Mouse (Mus musculus) embryonic facial prominence, embryonic 10.5 days (tissue): Measurements from ENCODE around the gene Wdr1. TPM values are rescaled to one million over a fixed set of nuclear protein-coding genes. Genes with fewer than 3 reads are reported as not detected.
"Not testable (repeated sequence)": the region's sequence is repeated elsewhere in the genome, so short reads cannot be mapped to it uniquely, and the experiment has no call there.

Source experiments
- DNase-seq: peaks from one replicate; pipeline ENCODE4 v3.0.0-alpha.2; 2017; ENCODE audit warnings: low spot score
- H3K27ac ChIP-seq: fragments of 300-500 bp; sonication (generic); replicated peaks from 2 replicates; pipeline ENCODE4 v1.5.1; 2016; ENCODE audit warnings: mild to moderate bottlenecking
- H3K27me3 ChIP-seq: fragments of 300-500 bp; sonication (generic); replicated peaks from 2 replicates; pipeline ENCODE4 v1.6.1; 2016; ENCODE audit warnings: low read depth, mild to moderate bottlenecking; ENCODE audit not compliant: poor library complexity, severe bottlenecking
- H3K36me3 ChIP-seq: fragments of 300-500 bp; sonication (generic); replicated peaks from 2 replicates; pipeline ENCODE4 v1.6.1; 2016; ENCODE audit warnings: mild to moderate bottlenecking, moderate library complexity
- H3K4me1 ChIP-seq: fragments of 300-500 bp; sonication (generic); 2 replicates; pipeline ENCODE4 v1.6.1; 2016
- H3K4me3 ChIP-seq: fragments of 300-500 bp; sonication (generic); 2 replicates; pipeline ENCODE4 v1.5.1; 2016; ENCODE audit warnings: mild to moderate bottlenecking, moderate library complexity
- H3K9me3 ChIP-seq: fragments of 300-500 bp; sonication (generic); 2 replicates; pipeline ENCODE4 v1.6.1; 2016; ENCODE audit warnings: mild to moderate bottlenecking
- WGBS: fragments of 180-500 bp; shearing (Covaris S2); methylation state at CpG from one replicate; pipeline ENCODE4 v1.1.7; 2016; 5-methylcytosine and 5-hydroxymethylcytosine counted together
- polyA plus RNA-seq: library from polyadenylated mRNA; unstranded; fragments of >200 nt; fragmentation: Nextera tagmentation; extraction: Ambion mirVana; gene quantifications from 2 replicates; pipeline ENCODE4 v1.2.1, GENCODE M21; 2016

Wdr1 gene
- 200 and 203 TPM in 2 replicates for polyA plus RNA-seq

DNA sequence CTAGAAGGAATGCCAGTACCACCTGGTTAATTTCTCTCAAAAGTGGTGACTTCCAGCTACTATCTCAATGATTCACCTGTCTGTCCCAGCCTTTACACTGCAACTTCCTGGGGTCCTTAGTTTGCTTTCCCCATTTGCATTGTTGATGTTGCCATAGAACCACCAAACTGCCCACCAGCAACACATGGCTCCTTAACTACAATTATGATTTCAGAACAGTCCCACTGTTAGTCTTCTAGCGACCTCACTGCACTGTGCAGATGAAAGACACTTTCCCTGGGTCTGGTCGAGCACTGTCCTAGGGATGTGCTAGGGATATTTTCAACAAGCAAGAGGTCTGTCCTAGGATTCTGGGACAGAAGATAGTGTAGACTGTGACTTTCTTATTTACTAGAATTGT is at the start of gene Wdr1:
Gene Wdr1 (minus strand): TSS at position 101 of the 400 bp plus-strand sequence.
- WGBS: 82% methylated on average over 2 of the region's 2 CpGs
- no peak for DNase-seq
- Histone ChIP-seq H3K27ac (peak within 1 kb of the TSS; percentile 97), H3K4me1 (peaks cover 32% of the 10 kb centered on the region), H3K27me3 (no peaks in the 10 kb centered on the region), H3K9me3 (no peaks in the 10 kb centered on the region), H3K36me3 (peaks cover 21% of the 10 kb centered on the region), H3K4me3 (peak within 1 kb of the TSS; percentile 96)

GRCm38 (mm10) chr5:38611118-38611517 is 48.1 kb upstream of the Wdr1 start:
- no peaks in the 10 kb centered on the region for H3K27me3 ChIP-seq
- no peak overlapping the region for H3K27ac ChIP-seq
- H3K9me3 ChIP-seq: peaks cover 3% of the 10 kb centered on the region; the same call in 1 of the 2 replicates
- WGBS: 93% methylated on average over 3 of the region's 3 CpGs
- no peaks in the 10 kb centered on the region for H3K4me1 ChIP-seq
- H3K4me3 ChIP-seq: no peak overlapping the region
- no peaks in the 10 kb centered on the region for H3K36me3 ChIP-seq
- no peak for DNase-seq

DNA sequence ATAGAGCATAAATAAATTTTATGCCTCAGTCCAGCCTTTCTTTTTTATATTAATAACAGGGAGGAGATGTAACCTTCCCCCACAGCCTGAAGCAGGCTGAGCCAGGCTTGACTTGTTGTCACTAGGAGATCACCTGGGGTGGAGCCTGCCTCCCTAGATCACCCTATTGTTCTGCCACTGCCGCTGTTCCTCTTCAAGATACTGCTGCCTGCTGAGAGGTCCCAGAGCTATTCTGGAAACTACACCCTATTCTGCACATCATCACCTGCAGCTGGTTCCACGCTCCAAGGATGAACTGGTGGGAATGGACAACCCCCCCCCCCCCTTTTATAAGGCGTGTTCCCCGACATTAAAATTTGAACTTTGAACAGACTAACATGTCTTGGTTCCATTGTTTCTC is 45.2 kb upstream of the Wdr1 start:
- not testable (repeated sequence) for H3K4me3 ChIP-seq, H3K27ac ChIP-seq, H3K4me1 ChIP-seq, H3K36me3 ChIP-seq, DNase-seq, H3K9me3 ChIP-seq, H3K27me3 ChIP-seq
- 86% methylated on average over 4 of the region's 4 CpGs for WGBS

GRCm38 (mm10) chr5:38598647-38599304 is 35.8 kb upstream of the Wdr1 start:
- Histone ChIP-seq H3K4me3 (peak overlapping the region; percentile 49), H3K9me3 (no peaks in the 10 kb centered on the region), H3K27me3 (no peaks in the 10 kb centered on the region), H3K27ac (peak overlapping the region; percentile 78), H3K4me1 (no peaks in the 10 kb centered on the region), H3K36me3 (no peaks in the 10 kb centered on the region)
- DNase-seq: peak; percentile 17
- 60% methylated on average over 11 of the region's 11 CpGs for WGBS

DNA sequence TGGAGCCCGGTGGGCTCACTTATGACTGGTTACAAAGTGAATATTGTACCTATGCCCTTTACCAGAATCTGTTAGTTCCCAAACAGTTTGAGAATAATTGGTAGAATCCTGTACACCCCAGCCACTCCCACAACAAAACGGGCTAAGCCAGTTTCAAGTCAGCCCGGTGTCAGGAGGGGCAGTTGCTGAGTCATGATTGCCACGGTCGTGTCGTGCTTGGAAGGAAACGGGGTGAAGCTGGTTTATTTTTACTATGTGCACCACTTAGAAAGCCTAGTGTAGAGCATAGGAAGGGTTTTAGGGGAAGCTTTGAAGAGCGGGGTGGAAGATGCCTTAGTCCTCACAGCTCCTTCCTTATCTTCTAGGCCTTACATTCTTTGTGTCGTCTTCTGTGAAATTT is 25.9 kb upstream of the Wdr1 start:
- WGBS: 64% methylated on average over 9 of the region's 9 CpGs
- Histone ChIP-seq H3K9me3 (no peaks in the 10 kb centered on the region), H3K27me3 (no peaks in the 10 kb centered on the region), H3K4me3 (no peak overlapping the region), H3K4me1 (no peaks in the 10 kb centered on the region), H3K36me3 (no peaks in the 10 kb centered on the region), H3K27ac (no peak overlapping the region)
- DNase-seq: no peak

DNA sequence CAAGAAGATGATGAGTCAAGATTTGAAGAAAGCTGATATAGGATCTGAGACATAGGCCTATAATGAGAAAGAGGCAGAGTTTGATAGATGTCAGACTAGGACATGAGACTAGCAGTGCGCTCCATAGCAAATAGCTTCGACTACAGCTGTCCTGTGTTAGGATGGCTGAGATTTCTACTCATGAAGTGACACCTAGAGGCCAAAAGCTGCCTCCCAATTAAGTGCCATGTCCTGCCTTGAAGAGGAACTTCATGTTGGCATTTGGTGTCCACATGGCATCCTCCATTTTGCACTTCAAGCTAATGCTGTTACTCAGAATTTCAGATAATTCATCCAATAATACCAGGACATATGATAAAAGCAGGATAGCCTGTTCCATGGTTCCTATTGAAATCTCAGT is 22.4 kb upstream of the Wdr1 start:
- H3K27ac ChIP-seq: no peak overlapping the region
- no peaks in the 10 kb centered on the region for H3K9me3 ChIP-seq
- no peaks in the 10 kb centered on the region for H3K27me3 ChIP-seq
- no peak overlapping the region for H3K4me3 ChIP-seq
- WGBS: 87% methylated on average over 2 of the region's 2 CpGs
- H3K4me1 ChIP-seq: no peaks in the 10 kb centered on the region
- no peaks in the 10 kb centered on the region for H3K36me3 ChIP-seq
- no peak for DNase-seq

DNA sequence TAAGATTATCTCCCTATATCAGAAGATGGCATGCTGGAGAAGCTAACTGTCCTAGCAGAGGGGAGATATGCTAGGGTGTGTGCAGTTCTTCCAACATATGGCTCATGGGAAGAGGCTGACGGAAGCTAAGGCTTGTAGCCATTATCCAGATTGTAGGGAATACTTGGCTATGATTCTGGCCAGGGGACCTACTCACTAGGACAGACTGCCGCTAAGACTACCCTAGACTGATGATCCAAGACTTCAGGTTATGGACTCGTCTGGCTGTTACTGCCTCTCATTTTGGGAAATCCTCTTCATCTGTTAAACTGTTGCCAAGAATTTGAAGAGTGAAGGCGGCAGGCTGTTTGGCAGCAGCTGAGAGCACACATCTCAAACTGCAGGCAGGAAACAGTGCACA is 20.0 kb upstream of the Wdr1 start:
- Histone ChIP-seq H3K36me3 (no peaks in the 10 kb centered on the region), H3K27me3 (no peaks in the 10 kb centered on the region), H3K9me3 (no peaks in the 10 kb centered on the region), H3K4me1 (no peaks in the 10 kb centered on the region), H3K27ac (no peak overlapping the region), H3K4me3 (no peak overlapping the region)
- no peak for DNase-seq
- 88% methylated on average over 4 of the region's 4 CpGs for WGBS

DNA sequence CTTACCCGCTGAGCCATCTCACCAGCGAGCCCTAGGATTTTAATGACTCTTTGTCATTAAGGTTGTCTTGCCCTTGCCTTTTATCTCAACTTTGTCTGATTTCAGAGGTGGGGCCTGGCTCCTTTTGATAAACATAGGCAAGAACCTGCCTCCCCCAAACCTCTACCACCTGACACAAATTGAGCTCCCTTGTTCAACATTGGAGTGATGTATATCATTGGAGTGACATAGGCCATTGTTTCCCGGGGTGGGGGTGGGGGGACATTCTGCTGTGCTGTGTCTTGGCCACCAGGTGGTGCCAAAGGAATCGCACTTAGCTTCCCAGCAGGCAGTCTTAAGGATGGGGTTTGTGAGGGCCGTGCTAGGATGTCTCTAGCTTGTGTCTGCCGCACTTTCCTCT is 17.7 kb upstream of the Wdr1 start:
- H3K4me1 ChIP-seq: no peaks in the 10 kb centered on the region
- 30% methylated on average over 6 of the region's 6 CpGs for WGBS
- H3K4me3 ChIP-seq: no peak overlapping the region
- H3K9me3 ChIP-seq: no peaks in the 10 kb centered on the region
- H3K27me3 ChIP-seq: no peaks in the 10 kb centered on the region
- H3K36me3 ChIP-seq: no peaks in the 10 kb centered on the region
- H3K27ac ChIP-seq: no peak overlapping the region
- DNase-seq: peak; percentile 74

GRCm38 (mm10) chr5:38570876-38571275 is 7.9 kb upstream of the Wdr1 start:
- Histone ChIP-seq H3K9me3 (no peaks in the 10 kb centered on the region), H3K27me3 (no peaks in the 10 kb centered on the region), H3K36me3 (no peaks in the 10 kb centered on the region), H3K4me3 (no peak overlapping the region), H3K27ac (no peak overlapping the region), H3K4me1 (peaks cover 13% of the 10 kb centered on the region)
- WGBS: 73% methylated on average over 2 of the region's 2 CpGs
- DNase-seq: no peak

DNA sequence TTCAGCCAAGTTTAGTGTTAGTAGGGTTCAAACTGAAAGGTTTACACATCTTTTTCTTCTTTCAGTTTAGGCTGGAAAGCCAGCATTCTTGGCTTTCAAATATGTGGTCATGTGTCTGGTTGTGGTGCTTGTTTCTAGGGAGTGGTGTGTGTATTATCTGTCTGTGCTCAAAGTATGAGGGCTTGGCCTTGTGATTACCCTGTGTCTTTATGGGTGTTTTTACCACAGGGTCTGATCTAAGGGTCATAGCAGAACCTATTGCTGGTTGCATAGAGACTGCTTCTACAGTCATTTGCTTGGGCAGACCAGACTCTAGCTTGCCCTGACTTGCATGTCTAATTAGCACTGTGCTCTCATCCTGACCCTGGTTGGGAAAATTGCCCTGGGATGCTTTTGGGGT is 5.6 kb upstream of the Wdr1 start:
- Histone ChIP-seq H3K9me3 (no peaks in the 10 kb centered on the region), H3K4me1 (peaks cover 13% of the 10 kb centered on the region), H3K36me3 (no peaks in the 10 kb centered on the region), H3K4me3 (no peak overlapping the region), H3K27ac (no peak overlapping the region), H3K27me3 (no peaks in the 10 kb centered on the region)
- DNase-seq: no peak

DNA sequence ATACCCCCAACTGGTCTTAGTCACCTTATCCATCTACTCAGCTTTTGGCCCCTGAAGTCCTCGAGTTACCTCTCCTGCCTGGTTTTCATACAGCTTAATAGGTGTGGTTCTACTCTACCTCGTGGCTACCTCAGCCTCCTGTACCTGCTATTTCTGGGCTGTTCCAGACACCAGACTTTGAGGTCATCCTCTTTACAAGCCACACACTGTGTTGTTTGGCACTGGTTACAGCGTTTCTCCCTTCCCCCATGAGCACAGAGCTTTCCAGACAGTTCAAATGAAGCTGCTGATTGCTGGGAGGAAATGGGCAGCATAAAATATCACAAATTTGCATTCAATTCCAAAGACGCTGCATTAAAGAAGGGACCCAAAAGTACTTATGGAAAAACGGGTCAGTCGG is 1.8 kb upstream of the Wdr1 start:
- no peak overlapping the region for H3K4me3 ChIP-seq
- no peaks in the 10 kb centered on the region for H3K9me3 ChIP-seq
- H3K27me3 ChIP-seq: no peaks in the 10 kb centered on the region
- peaks cover 35% of the 10 kb centered on the region for H3K4me1 ChIP-seq
- no peak overlapping the region; the same call in 1 of the 2 replicates for H3K27ac ChIP-seq
- no peak for DNase-seq
- WGBS: 85% methylated on average over 6 of the region's 6 CpGs
- peaks cover 4% of the 10 kb centered on the region for H3K36me3 ChIP-seq

DNA sequence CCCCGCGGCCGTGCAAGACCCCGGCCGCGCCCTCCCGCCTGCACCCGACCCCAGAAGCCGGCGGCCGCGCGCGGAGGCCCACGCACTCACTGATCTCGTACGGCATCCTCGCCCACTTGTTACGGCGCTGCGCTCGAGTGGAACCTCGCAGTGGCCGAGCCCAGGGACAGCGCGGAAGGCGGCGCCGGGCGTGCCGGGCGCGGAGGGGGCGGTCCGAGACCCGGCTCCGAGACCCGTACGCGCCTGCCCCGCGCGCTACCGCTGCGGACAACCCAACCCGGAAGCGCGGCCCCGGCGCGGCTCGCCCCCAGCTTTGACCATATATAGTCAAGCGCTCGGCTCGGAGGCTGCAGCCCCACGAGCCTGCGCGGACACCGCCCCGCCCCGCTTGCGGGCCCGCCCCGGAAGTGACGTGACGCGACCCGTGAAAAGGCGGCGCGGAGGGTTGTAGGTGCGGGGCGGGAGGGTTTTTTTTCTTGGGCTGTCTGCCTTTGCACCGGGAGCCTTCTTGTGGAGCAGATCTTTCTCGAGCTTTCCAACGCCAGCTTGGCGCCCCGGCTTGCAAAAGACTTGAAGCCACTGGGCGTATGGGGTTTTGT is 1.5 kb downstream of the Wdr1 start:
- H3K36me3 ChIP-seq: peaks cover 35% of the 10 kb centered on the region
- peaks cover 32% of the 10 kb centered on the region for H3K4me1 ChIP-seq
- DNase-seq: peak; percentile 99
- no peaks in the 10 kb centered on the region for H3K9me3 ChIP-seq
- H3K27ac ChIP-seq: peak overlapping the region; percentile 97
- peak overlapping the region; percentile 96 for H3K4me3 ChIP-seq
- under 1% methylated on average over 79 of the region's 79 CpGs for WGBS
- H3K27me3 ChIP-seq: no peaks in the 10 kb centered on the region

GRCm38 (mm10) chr5:38560586-38561425 is 2.2 kb downstream of the Wdr1 start:
- WGBS: 1% methylated on average over 41 of the region's 41 CpGs
- peaks cover 43% of the 10 kb centered on the region for H3K36me3 ChIP-seq
- peak overlapping the region; percentile 97 for H3K27ac ChIP-seq
- H3K4me1 ChIP-seq: peaks cover 32% of the 10 kb centered on the region
- no peaks in the 10 kb centered on the region for H3K9me3 ChIP-seq
- H3K27me3 ChIP-seq: no peaks in the 10 kb centered on the region
- H3K4me3 ChIP-seq: peak overlapping the region; percentile 96
- DNase-seq: no peak
